Mouse (Mus musculus) forelimb bud, embryonic 11.5 days (tissue): ENCODE measurements around the gene Ceacam19.
A peak's percentile ranks its signal among the peaks of the same experiment; 100 is the strongest.
"Not testable (repeated sequence)": the region's sequence is repeated elsewhere in the genome, so short reads cannot be mapped to it uniquely, and the experiment has no call there.

Experiments used
- DNase-seq: peaks from one replicate; pipeline ENCODE4 v3.0.0-alpha.2; 2012; ENCODE audit warnings: low read depth, low spot score

Gene Ceacam19

DNA sequence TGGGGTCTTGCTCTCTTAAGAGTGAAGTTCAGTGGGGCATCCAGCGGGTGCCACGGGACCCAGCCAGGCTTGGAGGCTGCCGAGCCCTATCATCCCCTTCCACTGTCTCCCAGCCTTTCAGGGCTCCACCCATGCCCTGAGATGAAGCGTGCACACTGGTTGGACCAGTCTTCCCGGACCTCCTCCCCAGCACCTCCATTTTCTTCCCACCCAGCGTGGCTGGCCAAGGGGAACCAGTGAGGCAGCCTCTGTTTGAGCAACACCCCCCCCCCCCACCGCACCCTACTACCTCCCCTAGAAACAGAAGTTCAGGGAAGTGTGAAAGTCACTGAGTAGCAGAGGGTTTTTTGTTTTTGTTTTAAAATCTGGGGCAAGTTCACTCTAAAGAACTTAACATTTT lies at the start of gene Ceacam19:
Gene Ceacam19 (minus strand): TSS at position 117 of the 400 bp plus-strand sequence.
- DNase-seq, result no peak

- no peak for DNase-seq
Measured at GRCm38 (mm10) chr7:19937229-19937821, 49.6 kb upstream of the Ceacam19 start.

DNA sequence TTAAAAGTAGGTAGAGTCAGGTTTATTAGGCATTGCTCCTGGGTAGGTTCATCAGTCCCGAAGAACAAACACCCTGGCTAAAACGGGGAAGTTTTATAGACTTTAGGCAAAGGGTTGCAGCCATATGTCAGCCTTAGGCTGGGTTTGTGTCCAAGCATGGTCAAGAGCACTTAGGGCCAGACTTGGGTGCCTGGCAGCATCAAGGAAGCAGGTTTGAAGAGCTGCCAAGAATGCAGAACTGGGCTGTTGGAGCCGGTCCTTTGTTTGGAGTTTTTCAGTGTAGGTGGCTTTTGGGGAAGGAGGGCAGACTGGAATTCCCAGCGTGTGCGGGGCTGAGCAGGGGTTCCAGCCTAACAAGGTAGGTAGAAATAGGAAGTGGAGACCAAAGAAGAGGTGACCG lies 48.2 kb upstream of the Ceacam19 start:
- no peak for DNase-seq

DNA sequence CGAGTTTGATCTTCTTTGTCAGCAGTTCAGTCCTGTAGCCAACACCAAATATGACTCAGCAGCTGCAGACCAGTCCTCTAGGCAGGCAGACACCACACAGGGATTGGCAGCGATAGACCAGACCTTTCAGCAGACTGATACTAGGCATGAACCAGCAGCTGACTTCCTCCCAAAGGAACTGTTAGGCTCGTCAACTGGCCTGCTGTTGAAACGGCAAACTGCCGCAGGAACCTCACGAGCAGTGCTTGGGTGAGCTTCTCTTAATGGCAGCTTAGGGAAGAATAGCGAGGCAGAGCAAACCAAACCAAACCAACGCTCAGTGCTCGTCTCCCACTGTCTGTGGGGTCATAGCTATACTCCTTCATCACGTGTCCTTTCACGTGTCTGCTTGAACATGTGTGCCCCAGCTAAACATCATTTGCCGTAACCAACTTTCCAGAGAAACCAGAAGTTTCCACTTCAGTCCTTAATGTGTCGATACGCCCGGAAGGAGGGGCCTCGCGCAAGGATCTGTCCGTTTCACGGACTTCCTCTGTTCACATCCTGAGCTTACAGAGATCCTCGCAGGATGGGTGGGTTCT lies 47.5 kb upstream of the Ceacam19 start:
- DNase-seq, result no peak

- DNase-seq, result no peak
Measured at GRCm38 (mm10) chr7:19932877-19933809, 45.4 kb upstream of the Ceacam19 start.

DNA sequence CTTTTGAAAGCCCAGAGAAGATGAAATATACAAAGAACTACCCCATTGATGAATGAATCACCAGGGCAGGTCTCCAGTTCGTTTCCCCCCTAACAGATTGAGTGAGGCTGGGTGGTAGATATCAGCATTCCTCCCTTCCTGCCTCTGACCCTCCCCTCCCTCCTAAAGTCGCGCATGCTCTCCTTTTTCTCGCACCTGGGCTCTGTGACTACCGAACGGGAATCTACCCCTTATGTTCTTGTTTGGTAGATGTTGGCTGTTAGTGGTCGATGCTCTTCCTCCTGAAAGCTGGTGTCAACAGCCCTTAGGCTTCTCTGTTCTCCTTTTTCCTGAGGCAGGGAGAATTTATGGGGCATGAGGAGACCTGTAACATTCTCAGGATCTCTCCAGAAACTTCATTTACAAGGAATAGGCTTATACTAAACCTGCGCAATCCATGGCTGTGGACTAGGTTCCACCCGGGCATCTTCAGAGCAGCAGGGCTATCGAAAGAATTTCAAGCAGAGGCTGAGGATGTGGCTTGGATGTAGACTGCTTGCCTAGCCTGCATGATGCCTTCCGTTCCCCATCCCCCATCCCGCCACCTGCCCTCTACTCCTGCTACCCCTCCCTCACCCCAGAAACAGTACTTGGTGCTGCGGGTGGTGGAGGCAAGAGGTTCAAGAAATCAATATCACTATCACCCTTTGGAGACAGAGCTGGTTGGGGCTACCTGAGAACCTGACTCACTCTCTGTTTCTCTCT lies 44.5 kb upstream of the Ceacam19 start:
- DNase-seq, result no peak

DNA sequence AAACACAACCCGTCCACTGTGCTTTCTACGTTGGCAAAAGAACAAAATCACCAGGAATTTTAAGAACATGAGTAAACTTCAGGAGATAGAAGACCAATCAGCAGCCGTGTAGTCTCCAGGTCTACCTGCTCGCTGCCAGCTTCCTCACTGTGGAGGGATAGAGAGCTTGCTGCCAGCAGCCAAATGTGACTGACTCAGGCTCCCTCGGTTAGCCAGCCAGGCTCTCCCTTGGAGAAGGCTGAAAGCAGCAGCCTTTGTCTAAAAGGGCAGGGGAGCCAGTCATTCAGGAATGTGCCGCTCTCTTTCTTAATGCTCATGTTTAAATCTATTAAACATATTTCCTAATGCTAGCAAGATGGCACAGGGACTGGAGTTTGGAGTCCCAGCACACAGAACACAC lies 42.7 kb upstream of the Ceacam19 start:
- DNase-seq, result not testable (repeated sequence)

DNA sequence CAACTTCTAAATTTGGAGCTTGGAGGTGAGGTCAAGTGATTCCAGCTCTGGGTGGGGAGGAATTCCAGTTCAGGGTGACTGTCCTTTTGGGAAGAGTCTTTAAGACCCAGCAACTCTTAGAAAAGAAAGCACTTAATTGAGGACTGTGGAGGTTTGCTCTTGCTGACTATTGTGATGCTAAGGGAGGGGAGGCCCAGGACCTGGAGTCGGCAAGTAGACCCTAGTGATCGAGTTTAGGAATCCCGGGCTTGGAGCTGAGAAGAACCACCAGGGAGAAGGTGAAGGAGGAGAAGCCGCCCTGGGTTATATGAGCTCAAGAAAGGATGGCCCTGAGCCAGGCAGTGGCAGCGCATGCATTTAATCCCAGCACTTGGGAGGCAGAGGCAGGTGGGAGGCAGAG lies 40.7 kb upstream of the Ceacam19 start:
- no peak for DNase-seq

DNA sequence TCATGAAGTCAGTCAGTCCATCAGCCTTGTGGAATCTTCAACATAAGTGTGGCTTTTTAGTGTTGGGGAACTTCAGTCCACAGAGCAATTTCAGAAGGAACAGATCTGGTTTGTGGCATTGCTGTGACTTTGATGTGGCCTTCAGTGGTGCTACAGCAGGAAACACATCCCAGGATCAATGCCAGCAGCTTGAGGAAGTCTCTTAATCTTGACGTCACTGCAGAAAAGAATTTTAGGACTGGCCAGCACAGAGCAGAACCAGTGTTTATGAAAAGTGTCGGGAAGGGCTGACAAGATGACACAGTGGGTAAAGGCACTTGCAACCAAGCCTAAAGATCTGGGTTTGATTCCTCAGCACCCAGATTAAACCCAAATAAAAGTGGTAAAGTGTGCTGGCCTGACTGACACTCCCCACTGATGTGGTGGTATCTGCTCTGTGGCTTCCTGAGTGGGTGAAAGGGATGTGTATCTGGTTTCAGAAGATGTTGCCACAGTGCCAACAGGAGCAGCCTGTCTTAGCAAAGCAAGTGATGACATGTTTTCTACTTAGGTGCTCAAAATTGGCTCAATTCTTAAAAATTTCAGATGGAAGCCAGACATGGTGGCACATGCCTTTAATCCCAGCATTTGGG lies 39.2 kb upstream of the Ceacam19 start:
- DNase-seq, result no peak

- no peak for DNase-seq
Measured at GRCm38 (mm10) chr7:19925376-19925775, 37.6 kb upstream of the Ceacam19 start.

GRCm38 (mm10) chr7:19923797-19924196 lies 36.0 kb upstream of the Ceacam19 start:
- DNase-seq, result peak; percentile 40

DNA sequence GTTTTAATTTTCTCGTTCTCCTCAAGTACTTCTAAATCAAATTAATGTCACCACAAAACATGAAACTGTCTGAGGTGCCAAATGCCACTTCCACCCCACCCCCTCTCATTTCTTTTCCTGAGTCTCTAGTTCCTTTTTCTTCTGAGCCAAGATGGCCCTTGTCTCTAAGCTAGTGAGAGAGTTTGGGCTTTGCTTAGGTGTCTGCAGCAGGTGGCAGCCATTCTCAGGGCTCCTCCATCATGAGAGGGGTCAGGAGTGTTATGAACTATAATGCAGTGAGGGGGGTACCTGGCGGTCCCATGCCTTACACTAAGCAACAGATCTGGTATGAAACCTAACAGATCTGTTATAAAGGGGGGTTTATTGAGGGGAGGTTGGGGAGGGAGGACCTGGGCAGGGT lies 35.6 kb upstream of the Ceacam19 start:
- no peak for DNase-seq

DNA sequence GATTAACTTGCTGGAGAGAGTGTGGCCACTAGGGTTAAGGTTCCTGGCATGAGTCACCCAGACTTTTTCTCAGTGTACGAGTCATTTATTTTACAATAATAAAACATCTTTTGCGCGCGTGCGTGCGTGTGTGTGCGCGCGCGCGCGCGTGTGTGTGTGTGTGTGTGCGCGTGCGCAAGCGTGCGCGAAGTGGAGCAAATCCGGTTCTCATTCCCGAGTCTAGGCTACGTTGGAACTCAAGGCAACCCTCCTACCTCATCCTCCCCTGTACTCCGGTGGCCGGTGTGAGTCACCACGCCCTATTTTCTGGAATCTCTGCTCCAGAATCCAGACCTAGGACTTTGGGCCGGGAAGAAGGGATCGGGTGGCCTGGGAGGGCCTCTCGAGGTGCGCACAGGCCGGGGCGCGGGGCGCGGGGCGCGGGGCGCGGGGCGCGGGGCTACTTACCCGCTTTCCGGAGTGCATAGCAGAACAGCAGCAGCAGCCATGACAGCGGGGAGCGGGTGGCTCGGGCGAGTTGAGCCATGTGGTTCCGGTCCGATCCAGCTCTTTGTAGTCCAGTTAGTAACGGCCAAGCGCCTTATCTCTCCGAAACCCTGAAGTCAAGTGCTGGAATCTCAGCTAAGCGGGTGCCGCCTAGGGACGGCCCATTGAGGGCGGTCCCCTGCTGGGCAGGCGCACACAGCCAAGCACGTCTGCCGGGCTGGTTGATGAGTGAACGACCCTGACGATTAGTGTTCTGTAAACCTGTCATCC lies 32.9 kb upstream of the Ceacam19 start, which contains the start of gene Pvr:
Gene Pvr (minus strand): TSS at position 655 of the 756 bp plus-strand sequence.
- peak; percentile 73 for DNase-seq

DNA sequence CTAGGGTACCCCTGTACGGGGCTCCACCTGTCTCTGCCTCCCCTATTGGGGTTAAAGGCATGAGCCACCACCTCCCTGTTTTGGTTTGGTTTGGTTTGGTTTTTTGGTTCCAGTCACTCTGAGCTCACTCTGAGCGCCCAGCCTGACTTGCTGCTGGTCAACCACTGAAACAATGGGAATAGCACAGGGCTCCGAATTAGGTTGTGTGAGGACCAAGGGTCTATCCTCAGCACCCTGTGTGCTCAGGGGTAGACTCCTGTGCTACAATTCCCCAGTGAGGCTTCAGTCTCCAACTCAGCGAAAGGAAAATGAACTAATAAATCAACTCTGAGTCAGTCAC lies 32.4 kb upstream of the Ceacam19 start:
- no peak for DNase-seq

- DNase-seq, result no peak
Measured at GRCm38 (mm10) chr7:19914558-19914957, 26.8 kb upstream of the Ceacam19 start.

- no peak for DNase-seq
Measured at GRCm38 (mm10) chr7:19911695-19912524, 24.1 kb upstream of the Ceacam19 start.

GRCm38 (mm10) chr7:19911292-19911658 lies 23.5 kb upstream of the Ceacam19 start:
- no peak for DNase-seq

DNA sequence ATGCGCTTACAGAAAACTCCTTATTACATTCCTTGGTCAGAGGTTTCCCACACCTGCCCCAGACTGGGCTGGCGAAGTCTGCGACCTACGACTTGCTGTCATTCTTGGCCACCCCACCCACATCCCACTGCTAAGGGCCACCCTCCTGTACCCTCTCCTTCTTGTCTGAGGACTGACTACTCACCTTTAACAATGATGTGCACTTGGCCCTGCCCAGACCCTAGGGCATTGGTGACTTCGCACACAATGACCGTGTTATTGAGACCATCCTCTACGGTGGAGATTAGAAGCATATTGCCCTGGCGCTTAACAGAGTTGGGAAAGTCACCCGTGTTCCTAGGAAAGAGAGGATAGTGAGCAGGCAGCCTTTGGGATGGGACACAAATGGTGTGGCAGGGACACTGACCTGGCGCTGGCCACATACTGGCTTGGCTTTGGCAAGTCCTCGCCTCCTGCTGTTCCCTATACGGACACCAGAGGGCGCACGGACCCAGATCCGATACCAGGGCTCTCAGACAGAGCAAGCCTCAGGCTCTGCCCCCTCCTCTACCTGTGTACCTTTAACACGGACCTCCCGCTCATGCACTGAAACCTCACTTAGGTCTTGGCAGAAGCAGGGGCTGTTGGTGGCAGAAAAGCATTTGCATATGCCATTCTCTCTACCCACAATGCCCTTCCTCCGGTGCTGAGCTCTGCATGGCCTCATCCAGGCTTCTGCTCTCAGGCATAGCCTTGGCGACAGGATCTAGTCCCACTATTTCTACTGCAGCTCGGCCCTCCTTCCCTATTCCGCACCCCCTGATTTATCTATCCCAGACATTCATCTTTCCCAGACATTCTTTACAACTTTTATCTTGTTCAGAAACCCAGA lies 22.9 kb upstream of the Ceacam19 start:
- peak; percentile 68 for DNase-seq

- peak; percentile 29 for DNase-seq
Measured at GRCm38 (mm10) chr7:19889881-19890280, 2.1 kb upstream of the Ceacam19 start.
